Mouse (Mus musculus): Measurements from ENCODE around the gene Vmn1r63. TPM values are rescaled to one million over a fixed set of nuclear protein-coding genes. Genes with fewer than 3 reads are reported as not detected.

Gene Vmn1r63
- not detected for polyA plus RNA-seq (2014; fragmentation: Illumina TruSeq; extraction: RNeasy Lipid Tissue Mini Kit (QIAGEN cat#74804); ENCODE audit: low read depth, low replicate concordance)

GRCm38 (mm10) chr7:5805345-5805744 is at the start of gene Vmn1r63:
Gene Vmn1r63 (minus strand): TSS chr7:5805445.

Other genes starting within 250 kb of the Vmn1r63 start
- gene Vmn1r61, start 192.2 kb downstream of the Vmn1r63 start, polyA plus RNA-seq (2014; fragmentation: Illumina TruSeq; extraction: RNeasy Lipid Tissue Mini Kit (QIAGEN cat#74804); ENCODE audit: low read depth, low replicate concordance) = not detected
- gene Vmn1r62, start 131.8 kb downstream of the Vmn1r63 start, polyA plus RNA-seq (2014; fragmentation: Illumina TruSeq; extraction: RNeasy Lipid Tissue Mini Kit (QIAGEN cat#74804); ENCODE audit: low read depth, low replicate concordance) = not detected
- not detected for gene Vmn1r64, start 79.1 kb upstream of the Vmn1r63 start, polyA plus RNA-seq (2014; fragmentation: Illumina TruSeq; extraction: RNeasy Lipid Tissue Mini Kit (QIAGEN cat#74804); ENCODE audit: low read depth, low replicate concordance)
- gene Vmn1r65, start 205.6 kb upstream of the Vmn1r63 start, polyA plus RNA-seq (2014; fragmentation: Illumina TruSeq; extraction: RNeasy Lipid Tissue Mini Kit (QIAGEN cat#74804); ENCODE audit: low read depth, low replicate concordance) = not detected
- gene Nlrp4c, start 239.7 kb upstream of the Vmn1r63 start, polyA plus RNA-seq (2014; fragmentation: Illumina TruSeq; extraction: RNeasy Lipid Tissue Mini Kit (QIAGEN cat#74804); ENCODE audit: low read depth, low replicate concordance) = not detected

Data from sigmoid colon, adult 10 weeks (tissue).